Mouse (Mus musculus) embryonic facial prominence, embryonic 10.5 days (tissue): ENCODE measurements around the gene Ypel3. TPM values are rescaled to one million over a fixed set of nuclear protein-coding genes. Genes with fewer than 3 reads are reported as not detected.

Experiments used
- DNase-seq: peaks from one replicate; pipeline ENCODE4 v3.0.0-alpha.2; 2017; ENCODE audit warnings: low spot score
- H3K27ac ChIP-seq: fragments of 300-500 bp; sonication (generic); replicated peaks from 2 replicates; pipeline ENCODE4 v1.5.1; 2016; ENCODE audit warnings: mild to moderate bottlenecking
- H3K27me3 ChIP-seq: fragments of 300-500 bp; sonication (generic); replicated peaks from 2 replicates; pipeline ENCODE4 v1.6.1; 2016; ENCODE audit warnings: low read depth, mild to moderate bottlenecking; ENCODE audit not compliant: poor library complexity, severe bottlenecking
- H3K36me3 ChIP-seq: fragments of 300-500 bp; sonication (generic); replicated peaks from 2 replicates; pipeline ENCODE4 v1.6.1; 2016; ENCODE audit warnings: mild to moderate bottlenecking, moderate library complexity
- H3K4me1 ChIP-seq: fragments of 300-500 bp; sonication (generic); 2 replicates; pipeline ENCODE4 v1.6.1; 2016
- H3K4me3 ChIP-seq: fragments of 300-500 bp; sonication (generic); 2 replicates; pipeline ENCODE4 v1.5.1; 2016; ENCODE audit warnings: mild to moderate bottlenecking, moderate library complexity
- H3K9me3 ChIP-seq: fragments of 300-500 bp; sonication (generic); 2 replicates; pipeline ENCODE4 v1.6.1; 2016; ENCODE audit warnings: mild to moderate bottlenecking
- WGBS: fragments of 180-500 bp; shearing (Covaris S2); methylation state at CpG from one replicate; pipeline ENCODE4 v1.1.7; 2016; 5-methylcytosine and 5-hydroxymethylcytosine counted together
- polyA plus RNA-seq: library from polyadenylated mRNA; unstranded; fragments of >200 nt; fragmentation: Nextera tagmentation; extraction: Ambion mirVana; gene quantifications from 2 replicates; pipeline ENCODE4 v1.2.1, GENCODE M21; 2016

Gene Ypel3
- polyA plus RNA-seq, 1 experiment from 2014 or later, result 64.4 TPM

DNA sequence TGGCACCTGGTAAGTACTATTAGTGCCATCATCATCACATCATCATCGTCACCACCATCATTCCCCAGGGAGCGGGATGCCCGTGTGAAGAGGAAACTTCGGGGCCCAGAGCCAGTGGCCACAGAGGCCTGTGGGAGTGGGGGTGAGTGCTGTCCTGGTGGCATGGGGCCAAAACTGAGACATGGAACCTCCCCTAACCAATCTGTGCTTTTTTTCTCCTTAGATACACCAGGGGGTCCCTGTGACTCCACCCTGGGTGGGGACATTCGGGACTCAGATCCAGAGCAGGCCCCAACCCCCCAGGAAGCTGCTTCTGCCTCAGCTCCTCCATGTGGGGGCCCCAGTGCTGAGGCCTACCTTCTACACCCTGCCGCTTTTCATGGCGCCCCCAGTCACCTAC is 7.7 kb downstream of the Ypel3 start:
- H3K4me3 ChIP-seq, result no peak overlapping the region; the same call in 1 of the 2 replicates
- DNase-seq, result no peak
- WGBS, result 91% methylated on average over 7 of the region's 7 CpGs
- peaks cover 71% of the 10 kb centered on the region for H3K36me3 ChIP-seq
- peaks cover 38% of the 10 kb centered on the region for H3K4me1 ChIP-seq
- no peaks in the 10 kb centered on the region for H3K9me3 ChIP-seq
- no peak overlapping the region for H3K27ac ChIP-seq
- H3K27me3 ChIP-seq, result no peaks in the 10 kb centered on the region

GRCm38 (mm10) chr7:126785056-126785455 is 8.3 kb downstream of the Ypel3 start:
- Histone ChIP-seq H3K4me3 (no peak overlapping the region), H3K9me3 (no peaks in the 10 kb centered on the region), H3K27me3 (no peaks in the 10 kb centered on the region), H3K27ac (no peak overlapping the region), H3K4me1 (peaks cover 32% of the 10 kb centered on the region), H3K36me3 (peaks cover 77% of the 10 kb centered on the region)
- no peak for DNase-seq
- 85% methylated on average over 4 of the region's 4 CpGs for WGBS

GRCm38 (mm10) chr7:126786142-126786541 is 9.4 kb downstream of the Ypel3 start:
- Histone ChIP-seq H3K27me3 (no peaks in the 10 kb centered on the region), H3K27ac (no peak overlapping the region), H3K4me3 (no peak overlapping the region), H3K9me3 (no peaks in the 10 kb centered on the region), H3K36me3 (peaks cover 84% of the 10 kb centered on the region), H3K4me1 (peaks cover 32% of the 10 kb centered on the region)
- 93% methylated on average over 14 of the region's 14 CpGs for WGBS
- DNase-seq, result no peak

DNA sequence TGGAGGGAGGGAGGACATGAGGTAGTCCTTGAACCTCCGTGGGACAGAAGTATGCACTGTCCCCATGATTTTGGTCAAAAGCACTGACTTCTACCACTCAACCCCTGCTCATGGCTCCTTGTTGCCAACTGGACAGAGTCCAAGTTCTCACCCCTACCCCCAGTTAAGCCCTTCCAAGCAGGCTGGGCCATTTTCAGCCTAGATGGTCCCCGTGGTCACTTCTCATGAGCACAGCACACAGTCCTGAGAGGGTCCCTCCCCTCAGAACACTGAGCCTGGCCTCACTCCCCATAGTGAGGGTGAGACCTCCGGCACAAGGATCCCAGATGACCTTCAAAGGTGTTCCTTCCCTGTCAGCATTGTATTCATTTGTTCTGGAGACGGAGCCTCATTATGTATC is 12.4 kb downstream of the Ypel3 start:
- H3K36me3 ChIP-seq, result peaks cover 69% of the 10 kb centered on the region
- no peaks in the 10 kb centered on the region for H3K27me3 ChIP-seq
- H3K9me3 ChIP-seq, result no peaks in the 10 kb centered on the region
- 89% methylated on average over 4 of the region's 4 CpGs for WGBS
- peaks cover 26% of the 10 kb centered on the region for H3K4me1 ChIP-seq
- H3K4me3 ChIP-seq, result no peak overlapping the region
- H3K27ac ChIP-seq, result no peak overlapping the region
- DNase-seq, result no peak

DNA sequence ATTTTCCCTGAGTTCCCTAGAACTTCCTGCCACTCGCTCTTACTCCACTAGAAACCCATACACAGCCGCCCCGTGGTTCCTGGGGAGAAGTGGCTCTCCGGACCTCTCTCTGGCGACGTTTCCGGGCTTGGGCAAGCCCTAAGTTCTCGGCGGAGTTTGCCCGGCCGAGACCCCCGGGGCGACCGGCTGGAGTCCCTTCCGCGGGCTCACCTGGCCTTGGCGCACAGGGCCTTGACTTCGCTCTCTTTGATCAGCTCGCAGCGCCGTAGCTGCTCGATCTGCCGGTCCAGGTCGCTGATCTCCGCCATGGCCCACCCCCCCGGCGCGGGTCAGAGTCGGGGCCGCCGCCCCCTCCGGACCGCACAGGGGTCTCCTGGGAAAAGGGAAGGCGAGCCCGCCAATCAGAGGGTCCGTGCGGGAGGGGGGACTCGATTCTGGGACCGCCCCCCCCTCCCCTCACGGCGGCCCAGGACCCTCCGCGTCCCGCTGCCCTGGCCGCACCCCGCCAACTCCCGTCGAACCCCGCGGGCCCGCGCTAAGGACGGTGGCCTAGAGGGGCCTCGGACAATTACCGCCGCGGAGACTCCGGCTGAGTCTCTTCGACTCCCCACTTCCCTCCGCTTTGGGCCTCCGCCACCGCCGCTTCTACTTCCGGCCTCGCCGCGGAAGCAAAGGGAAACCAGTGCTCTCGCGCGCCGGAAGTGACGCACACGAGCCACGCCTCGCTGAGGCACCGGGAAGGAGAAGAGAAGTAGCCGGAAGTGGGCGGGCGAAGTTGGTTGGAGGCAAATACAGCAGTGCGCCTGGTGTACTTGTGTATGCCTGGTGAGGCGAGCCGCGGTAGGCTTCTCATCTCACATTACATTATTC is 15.3 kb downstream of the Ypel3 start, which contains the start of gene Ppp4c:
TSS of gene Ppp4c (minus strand) at position 646 of the 870 bp plus-strand sequence.
- Histone ChIP-seq H3K4me1 (peaks cover 40% of the 10 kb centered on the region), H3K27me3 (no peaks in the 10 kb centered on the region), H3K36me3 (peaks cover 69% of the 10 kb centered on the region), H3K4me3 (peak within 1 kb of the TSS; percentile 96), H3K27ac (peak within 1 kb of the TSS; percentile 98), H3K9me3 (no peaks in the 10 kb centered on the region)
- peak; percentile 99 for DNase-seq
- 1% methylated on average over 83 of the region's 83 CpGs for WGBS

- Histone ChIP-seq H3K27ac (peak overlapping the region; percentile 98), H3K36me3 (peaks cover 69% of the 10 kb centered on the region), H3K4me1 (peaks cover 48% of the 10 kb centered on the region), H3K4me3 (peak overlapping the region; percentile 96), H3K27me3 (no peaks in the 10 kb centered on the region), H3K9me3 (no peaks in the 10 kb centered on the region)
- WGBS, result 30% methylated on average over 11 of the region's 11 CpGs
- DNase-seq, result no peak
Measured at GRCm38 (mm10) chr7:126792721-126793443, 16.1 kb downstream of the Ypel3 start.

DNA sequence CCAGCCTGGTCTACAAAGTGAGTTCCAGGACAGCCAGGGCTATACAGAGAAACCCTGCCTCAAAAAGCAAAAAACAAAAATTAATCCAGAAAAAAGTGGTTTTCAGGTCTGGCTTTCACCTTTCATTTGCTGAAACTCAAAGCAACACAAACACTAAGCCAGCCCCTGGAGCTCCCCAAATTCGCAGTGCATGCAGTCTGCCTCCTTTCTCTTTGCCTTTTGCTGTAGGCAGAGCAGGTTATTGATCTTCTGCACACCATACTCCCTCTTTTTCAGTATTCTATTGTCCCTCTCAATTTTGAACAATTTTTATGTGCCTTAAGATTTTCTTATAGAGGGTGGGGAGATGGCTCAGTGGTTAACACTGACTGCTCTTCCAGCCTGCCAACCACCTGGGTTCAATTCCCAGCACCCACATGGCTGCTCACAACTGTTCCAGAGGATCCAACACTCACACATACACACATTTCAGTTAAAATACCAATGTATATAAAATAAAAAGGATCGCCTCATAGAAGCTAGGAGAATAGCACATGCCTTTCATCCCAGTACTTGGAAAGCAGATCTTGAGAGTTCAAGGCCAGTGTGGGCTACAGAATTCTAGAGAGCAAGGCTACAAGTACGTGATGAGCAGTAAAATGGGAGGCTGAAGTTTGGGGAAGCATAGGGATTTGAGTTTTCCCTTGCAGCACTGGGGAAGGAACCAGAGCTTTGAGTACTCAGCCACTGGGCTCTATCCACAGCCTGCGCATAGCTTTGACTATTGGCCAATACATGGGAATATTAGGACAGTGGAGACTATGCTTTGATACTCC is 16.9 kb downstream of the Ypel3 start:
- Histone ChIP-seq H3K27ac (0 out of 2 replicates have a peak overlapping the region, but pooled peaks have one; percentile 98), H3K27me3 (no peaks in the 10 kb centered on the region), H3K9me3 (no peaks in the 10 kb centered on the region), H3K36me3 (peaks cover 61% of the 10 kb centered on the region), H3K4me3 (peak overlapping the region; percentile 96; the same call in 1 of the 2 replicates), H3K4me1 (peaks cover 53% of the 10 kb centered on the region)
- no peak for DNase-seq
- WGBS, result 69% methylated on average over 4 of the region's 4 CpGs

DNA sequence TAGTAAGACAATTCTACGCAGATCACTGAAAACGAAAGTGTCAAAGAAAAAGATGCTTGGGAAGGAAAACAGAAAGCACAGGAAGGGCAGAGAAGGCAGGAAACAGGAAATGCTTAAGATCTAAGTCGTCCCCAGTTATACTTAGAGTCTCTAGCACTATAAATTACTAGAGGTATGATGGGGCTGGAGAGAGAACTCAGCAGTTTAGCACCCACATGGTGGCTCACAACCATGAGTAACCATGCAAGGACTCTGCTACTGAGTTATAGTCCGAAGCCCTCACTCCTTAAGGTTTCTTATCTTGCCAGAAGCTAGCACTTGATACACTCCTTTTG is 17.5 kb downstream of the Ypel3 start:
- Histone ChIP-seq H3K4me3 (0 out of 2 replicates have a peak overlapping the region, but pooled peaks have one; percentile 11), H3K9me3 (no peaks in the 10 kb centered on the region), H3K27me3 (no peaks in the 10 kb centered on the region), H3K27ac (no peak overlapping the region), H3K4me1 (peaks cover 53% of the 10 kb centered on the region), H3K36me3 (peaks cover 55% of the 10 kb centered on the region)
- WGBS, result 79% methylated on average over 4 of the region's 4 CpGs
- DNase-seq, result no peak

GRCm38 (mm10) chr7:126795387-126796317 is 18.9 kb downstream of the Ypel3 start:
- Histone ChIP-seq H3K9me3 (no peaks in the 10 kb centered on the region), H3K4me1 (peaks cover 59% of the 10 kb centered on the region), H3K4me3 (peak overlapping the region; percentile 93), H3K36me3 (peaks cover 44% of the 10 kb centered on the region), H3K27ac (no peak overlapping the region), H3K27me3 (no peaks in the 10 kb centered on the region)
- WGBS, result 86% methylated on average over 16 of the region's 16 CpGs
- peak; percentile 37 for DNase-seq

- Histone ChIP-seq H3K27ac (no peak overlapping the region), H3K4me3 (peak overlapping the region; percentile 93), H3K36me3 (peaks cover 48% of the 10 kb centered on the region), H3K4me1 (peaks cover 56% of the 10 kb centered on the region), H3K9me3 (no peaks in the 10 kb centered on the region), H3K27me3 (no peaks in the 10 kb centered on the region)
- WGBS, result 87% methylated on average over 8 of the region's 8 CpGs
- DNase-seq, result peak; percentile 34
Measured at GRCm38 (mm10) chr7:126796350-126796932, 19.7 kb downstream of the Ypel3 start.

DNA sequence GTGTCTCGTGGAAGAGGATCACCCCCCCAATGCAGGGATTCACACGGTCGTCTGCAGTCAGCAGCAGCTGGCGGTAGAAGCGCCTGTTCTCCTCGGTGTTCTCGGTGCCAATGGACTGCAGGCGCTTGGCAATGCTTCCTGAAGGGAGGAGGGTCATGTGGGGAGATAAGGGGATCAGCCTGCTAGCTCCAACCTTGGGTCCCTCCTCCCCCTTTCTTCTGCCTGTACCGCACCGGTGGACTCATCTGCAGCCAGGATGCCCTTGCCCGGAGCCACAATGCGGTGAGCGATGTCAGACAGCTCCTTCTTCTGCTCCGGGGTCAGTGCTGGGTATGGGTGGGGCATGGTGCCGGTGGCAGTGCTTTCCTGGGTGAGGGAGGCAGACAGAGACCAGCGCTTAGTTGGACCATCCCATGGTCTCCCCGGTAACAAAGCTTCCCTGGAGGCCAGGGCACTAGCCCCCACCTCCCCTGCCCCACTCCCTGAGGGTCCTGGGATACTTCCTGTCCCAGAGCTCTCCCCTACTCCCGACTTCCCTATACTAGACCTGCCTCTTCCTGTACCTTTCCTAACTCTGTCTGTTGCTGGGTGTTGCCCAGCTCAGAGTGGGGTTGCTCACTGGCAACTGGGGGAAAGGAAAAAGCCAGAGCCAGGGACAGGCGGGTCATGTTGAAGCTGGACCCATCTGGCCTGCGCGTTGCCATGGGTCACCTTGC is 20.8 kb downstream of the Ypel3 start, which contains the start of gene Fam57b:
TSS of gene Fam57b (plus strand) at position 258 of the 716 bp plus-strand sequence.
- H3K36me3 ChIP-seq, result peaks cover 58% of the 10 kb centered on the region
- no peaks in the 10 kb centered on the region for H3K27me3 ChIP-seq
- WGBS, result 40% methylated on average over 21 of the region's 21 CpGs
- no peaks in the 10 kb centered on the region for H3K9me3 ChIP-seq
- peak within 1 kb of the TSS; percentile 93 for H3K4me3 ChIP-seq
- peak within 1 kb of the TSS; percentile 97 for H3K27ac ChIP-seq
- DNase-seq, result peak; percentile 32
- H3K4me1 ChIP-seq, result peaks cover 50% of the 10 kb centered on the region
